Mouse (Mus musculus): Measurements from ENCODE around the gene Tmem132a.

Tmem132a gene

GRCm38 (mm10) chr19:10869886-10870527 lies at the start of gene Tmem132a:
Gene Tmem132a (minus strand): TSS chr19:10869940.
- TF ChIP-seq GATA4 (IDR thresholded peaks at IDR 0.05; ENCODE audit: insufficient replicate concordance, low read length): no peak

GRCm38 (mm10) chr19:10918321-10918991 lies 48.7 kb upstream of the Tmem132a start:
- TF ChIP-seq GATA4 (IDR thresholded peaks at IDR 0.05; ENCODE audit: insufficient replicate concordance, low read length): no peak

- TF ChIP-seq GATA4 (IDR thresholded peaks at IDR 0.05; ENCODE audit: insufficient replicate concordance, low read length): no peak
These were observed 46.8 kb upstream of the Tmem132a start for GRCm38 (mm10) chr19:10916506-10916905.

GRCm38 (mm10) chr19:10914870-10915269 lies 45.1 kb upstream of the Tmem132a start:
- no peak for TF ChIP-seq GATA4 (IDR thresholded peaks at IDR 0.05; ENCODE audit: insufficient replicate concordance, low read length)

- no peak for TF ChIP-seq GATA4 (IDR thresholded peaks at IDR 0.05; ENCODE audit: insufficient replicate concordance, low read length)
These were observed 44.6 kb upstream of the Tmem132a start for GRCm38 (mm10) chr19:10914291-10914690.

- TF ChIP-seq GATA4 (IDR thresholded peaks at IDR 0.05; ENCODE audit: insufficient replicate concordance, low read length): no peak
These were observed 39.5 kb upstream of the Tmem132a start for GRCm38 (mm10) chr19:10909087-10909721.

GRCm38 (mm10) chr19:10907891-10908290 lies 38.2 kb upstream of the Tmem132a start:
- TF ChIP-seq GATA4 (IDR thresholded peaks at IDR 0.05; ENCODE audit: insufficient replicate concordance, low read length): no peak

- TF ChIP-seq GATA4 (IDR thresholded peaks at IDR 0.05; ENCODE audit: insufficient replicate concordance, low read length): no peak; the same call in 1 of the 2 replicates
These were observed 35.9 kb upstream of the Tmem132a start for GRCm38 (mm10) chr19:10905728-10906000.

GRCm38 (mm10) chr19:10904927-10905727 lies 35.4 kb upstream of the Tmem132a start:
- TF ChIP-seq GATA4 (IDR thresholded peaks at IDR 0.05; ENCODE audit: insufficient replicate concordance, low read length): no peak

- TF ChIP-seq GATA4 (IDR thresholded peaks at IDR 0.05; ENCODE audit: insufficient replicate concordance, low read length): no peak
These were observed 34.8 kb upstream of the Tmem132a start for GRCm38 (mm10) chr19:10904512-10904911.

- TF ChIP-seq GATA4 (IDR thresholded peaks at IDR 0.05; ENCODE audit: insufficient replicate concordance, low read length): no peak
These were observed 31.3 kb upstream of the Tmem132a start for GRCm38 (mm10) chr19:10901046-10901445.

- TF ChIP-seq GATA4 (IDR thresholded peaks at IDR 0.05; ENCODE audit: insufficient replicate concordance, low read length): no peak
These were observed 30.6 kb upstream of the Tmem132a start for GRCm38 (mm10) chr19:10900315-10900714.

GRCm38 (mm10) chr19:10897491-10897890 lies 27.8 kb upstream of the Tmem132a start:
- TF ChIP-seq GATA4 (IDR thresholded peaks at IDR 0.05; ENCODE audit: insufficient replicate concordance, low read length): no peak

GRCm38 (mm10) chr19:10896849-10897248 lies 27.1 kb upstream of the Tmem132a start:
- TF ChIP-seq GATA4 (IDR thresholded peaks at IDR 0.05; ENCODE audit: insufficient replicate concordance, low read length): no peak

- no peak for TF ChIP-seq GATA4 (IDR thresholded peaks at IDR 0.05; ENCODE audit: insufficient replicate concordance, low read length)
These were observed 26.0 kb upstream of the Tmem132a start for GRCm38 (mm10) chr19:10895708-10896107.
